Mouse (Mus musculus): Measurements from ENCODE around the gene Uhrf1. TPM values are rescaled to one million over a fixed set of nuclear protein-coding genes. Genes with fewer than 3 reads are reported as not detected.

Uhrf1 gene
- polyA plus RNA-seq, 1 experiment from 2014 or later: 110 TPM

DNA sequence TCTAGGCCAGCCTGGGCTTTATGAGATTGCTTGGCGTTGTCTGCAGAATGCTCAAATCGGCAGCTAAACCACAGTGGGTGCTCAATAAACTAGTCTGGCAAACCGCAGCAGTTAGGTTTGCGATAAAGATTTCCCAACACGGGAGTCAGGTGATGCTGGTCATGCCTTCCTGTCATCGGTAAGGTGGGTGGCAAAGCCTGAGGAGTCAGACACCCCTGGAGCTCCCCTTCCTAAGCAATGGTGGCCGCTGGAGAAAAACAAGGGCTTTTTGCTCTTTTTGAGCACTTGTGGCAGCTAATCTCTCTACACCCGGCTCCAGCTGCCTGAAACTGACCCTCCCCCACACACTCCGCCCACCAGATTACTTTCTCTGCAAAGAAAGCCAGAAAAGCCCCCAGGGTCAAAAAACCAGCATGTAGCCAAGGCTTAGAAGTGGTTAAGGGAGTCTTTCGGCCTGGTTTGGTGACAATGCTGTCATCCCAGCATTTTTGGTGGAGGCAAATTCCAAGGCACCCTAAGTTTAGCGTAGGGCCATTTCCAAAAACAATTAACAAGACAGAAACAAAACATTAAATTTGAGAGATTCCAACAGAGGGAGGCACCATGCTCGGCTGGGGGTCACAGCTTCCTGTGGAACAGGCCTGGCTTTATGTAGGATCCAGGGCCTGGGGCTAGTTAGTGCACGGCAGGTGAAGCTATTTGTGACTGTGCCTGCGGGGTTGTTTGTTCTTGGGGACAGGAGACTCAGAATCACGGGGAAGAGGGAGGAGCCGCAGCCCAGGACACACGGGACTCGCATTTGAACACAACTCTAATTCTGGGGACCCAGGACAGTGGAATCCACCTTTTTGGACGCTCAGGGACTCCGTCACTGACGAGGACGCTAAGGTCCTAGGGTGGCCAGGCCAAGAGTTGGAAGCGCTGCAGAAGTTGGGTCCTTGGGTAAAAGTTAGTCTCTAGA, 13.5 kb upstream of the Uhrf1 start:
- peak overlapping the region; percentile 64 for H3K9ac ChIP-seq
- peaks cover 25% of the 10 kb centered on the region for H3K36me3 ChIP-seq
- under 1% methylated on average over 23 of the region's 23 CpGs for WGBS
- H3K4me3 ChIP-seq (replicated peaks): peak overlapping the region; percentile 54
- peak overlapping the region; percentile 75 for H3K4me2 ChIP-seq (replicated peaks)
- no peak for ATAC-seq (ENCODE audit: insufficient number of reproducible peaks, low FRiP score, low TSS enrichment, low read depth)
- peak overlapping the region; percentile 97 for H3K27ac ChIP-seq (replicated peaks)
- H3K27me3 ChIP-seq: no peaks in the 10 kb centered on the region
- peaks cover 43% of the 10 kb centered on the region for H3K4me1 ChIP-seq
- H3K9me3 ChIP-seq (replicated peaks): no peaks in the 10 kb centered on the region

DNA sequence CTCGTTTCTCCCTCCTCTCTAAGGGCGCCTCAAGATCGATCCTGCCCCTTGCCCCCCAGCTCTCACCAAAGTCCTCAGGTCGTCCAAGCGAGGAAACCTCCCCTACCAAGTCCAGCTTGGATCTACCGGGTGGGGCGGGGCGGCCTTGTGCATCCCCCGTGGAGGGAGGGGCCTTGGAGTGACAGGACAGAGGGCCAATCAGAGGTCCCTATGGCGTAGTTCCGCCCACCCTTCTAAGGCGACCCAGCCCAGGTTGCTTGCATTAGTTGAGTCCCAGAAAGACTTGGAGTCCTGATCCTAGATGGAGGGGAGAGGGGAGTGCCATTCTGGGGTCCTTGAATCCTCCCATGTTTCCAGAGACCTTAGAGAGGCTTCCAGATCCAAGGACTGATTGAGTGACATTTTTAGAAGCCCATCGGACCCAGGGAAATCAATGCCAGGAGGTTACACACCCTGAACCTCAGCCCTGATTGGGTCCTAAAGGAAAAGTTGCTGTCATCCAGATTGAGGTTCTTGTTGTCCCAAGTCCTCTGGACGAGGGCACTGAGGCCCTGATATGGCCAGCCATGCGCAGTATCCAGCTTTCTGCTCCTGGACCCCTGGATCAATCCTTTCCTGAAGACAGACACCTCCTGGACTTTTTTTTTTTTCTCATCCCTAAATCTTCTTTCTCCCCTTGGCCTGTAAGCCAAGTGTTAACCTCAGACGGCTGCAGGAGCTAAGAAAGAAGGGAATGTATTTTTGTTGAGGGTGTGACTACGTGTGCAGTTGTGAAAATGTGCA, 12.5 kb upstream of the Uhrf1 start:
- WGBS: under 1% methylated on average over 17 of the region's 17 CpGs
- H3K9me3 ChIP-seq (replicated peaks): no peaks in the 10 kb centered on the region
- peak overlapping the region; percentile 75 for H3K4me2 ChIP-seq (replicated peaks)
- peak; percentile 92 for ATAC-seq (ENCODE audit: insufficient number of reproducible peaks, low FRiP score, low TSS enrichment, low read depth)
- H3K4me3 ChIP-seq (replicated peaks): peak overlapping the region; percentile 54
- H3K36me3 ChIP-seq: peaks cover 16% of the 10 kb centered on the region
- peak overlapping the region; percentile 64 for H3K9ac ChIP-seq
- peak overlapping the region; percentile 97 for H3K27ac ChIP-seq (replicated peaks)
- peaks cover 43% of the 10 kb centered on the region for H3K4me1 ChIP-seq
- no peaks in the 10 kb centered on the region for H3K27me3 ChIP-seq

- ATAC-seq (ENCODE audit: insufficient number of reproducible peaks, low FRiP score, low TSS enrichment, low read depth): peak; percentile 89
- Histone ChIP-seq H3K9me3 (replicated peaks) (no peaks in the 10 kb centered on the region), H3K27ac (replicated peaks) (peak overlapping the region; percentile 97), H3K9ac (no peak overlapping the region), H3K4me2 (replicated peaks) (peak overlapping the region; percentile 75), H3K36me3 (peaks cover 10% of the 10 kb centered on the region), H3K27me3 (no peaks in the 10 kb centered on the region), H3K4me3 (replicated peaks) (peak overlapping the region; percentile 54), H3K4me1 (peaks cover 43% of the 10 kb centered on the region)
- WGBS: under 1% methylated on average over 16 of the region's 16 CpGs
These were observed 12.0 kb upstream of the Uhrf1 start for GRCm38 (mm10) chr17:56291171-56291511.

- peaks cover 2% of the 10 kb centered on the region for H3K36me3 ChIP-seq
- H3K4me3 ChIP-seq (replicated peaks): no peak overlapping the region
- H3K9ac ChIP-seq: no peak overlapping the region
- 75% methylated on average over 7 of the region's 7 CpGs for WGBS
- no peaks in the 10 kb centered on the region for H3K9me3 ChIP-seq (replicated peaks)
- ATAC-seq (ENCODE audit: insufficient number of reproducible peaks, low FRiP score, low TSS enrichment, low read depth): no peak
- no peaks in the 10 kb centered on the region for H3K27me3 ChIP-seq
- H3K4me1 ChIP-seq: peaks cover 43% of the 10 kb centered on the region
- no peak overlapping the region for H3K4me2 ChIP-seq (replicated peaks)
- H3K27ac ChIP-seq (replicated peaks): peak overlapping the region; percentile 97
These were observed 11.2 kb upstream of the Uhrf1 start for GRCm38 (mm10) chr17:56291826-56292475.

DNA sequence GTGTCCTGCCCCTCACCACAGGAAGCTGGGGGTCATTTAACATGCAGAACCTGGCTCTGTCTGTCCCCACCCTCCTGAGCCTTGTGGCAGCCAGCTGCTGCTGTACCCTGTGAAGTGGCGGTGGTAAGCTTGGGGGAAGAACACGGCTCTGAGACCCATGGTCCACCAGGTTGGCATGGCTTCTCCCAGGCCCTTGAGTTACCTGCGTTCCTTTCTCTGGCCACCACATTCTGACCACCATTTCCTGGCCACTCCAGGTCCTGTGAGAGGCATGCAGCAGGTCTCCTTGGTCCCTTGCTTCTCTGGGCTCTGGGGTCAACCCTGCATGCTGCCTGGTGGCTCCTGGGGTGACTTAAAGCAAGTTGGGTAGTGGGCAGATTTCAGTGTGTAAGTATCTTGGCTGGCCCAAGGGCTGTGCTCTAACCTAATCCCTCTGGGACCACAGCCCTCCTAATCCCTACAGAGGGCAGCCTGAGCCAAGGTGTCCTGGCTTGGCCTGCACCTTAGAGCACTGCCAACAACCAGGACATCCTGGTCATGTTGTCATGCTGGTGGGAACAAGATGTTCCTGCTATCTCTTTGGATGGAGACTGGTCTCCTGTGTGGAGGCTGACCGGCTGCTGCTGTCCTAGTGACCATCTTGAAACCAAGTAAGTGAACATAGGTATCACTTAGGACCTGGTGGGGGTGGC, 10.4 kb upstream of the Uhrf1 start, which contains the start of gene Plin3:
Gene Plin3 (minus strand): TSS at position 343 of the 692 bp plus-strand sequence.
- H3K27me3 ChIP-seq: no peaks in the 10 kb centered on the region
- no peak within 1 kb of the TSS for H3K4me3 ChIP-seq (replicated peaks)
- H3K4me1 ChIP-seq: peaks cover 37% of the 10 kb centered on the region
- 92% methylated on average over 4 of the region's 4 CpGs for WGBS
- no peaks in the 10 kb centered on the region for H3K9me3 ChIP-seq (replicated peaks)
- H3K27ac ChIP-seq (replicated peaks): peak within 1 kb of the TSS; percentile 97
- no peaks in the 10 kb centered on the region for H3K36me3 ChIP-seq
- no peak within 1 kb of the TSS for H3K4me2 ChIP-seq (replicated peaks)
- H3K9ac ChIP-seq: no peak within 1 kb of the TSS
- no peak for ATAC-seq (ENCODE audit: insufficient number of reproducible peaks, low FRiP score, low TSS enrichment, low read depth)

DNA sequence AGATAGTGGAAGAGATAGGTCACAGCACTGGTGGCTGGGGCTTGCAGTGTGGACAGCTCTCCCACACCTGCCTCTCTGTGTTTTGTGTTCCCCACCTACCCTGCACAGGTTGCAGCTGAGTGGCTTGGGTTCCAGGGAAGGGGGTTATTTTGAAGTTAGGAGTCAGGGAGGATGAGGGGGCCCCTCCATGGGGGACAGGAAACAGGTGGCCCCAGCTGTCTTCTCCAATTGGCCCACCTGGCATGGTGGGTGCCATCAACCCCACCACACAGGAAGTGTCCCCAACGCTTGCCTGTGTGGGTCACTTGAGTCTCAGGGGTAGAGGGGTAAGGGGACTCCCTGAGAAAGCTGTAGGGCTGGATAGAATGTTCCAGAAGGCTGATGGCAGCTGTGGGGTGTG, 9.8 kb upstream of the Uhrf1 start:
- Histone ChIP-seq H3K4me2 (replicated peaks) (no peak overlapping the region), H3K27me3 (no peaks in the 10 kb centered on the region), H3K4me3 (replicated peaks) (no peak overlapping the region), H3K9me3 (replicated peaks) (no peaks in the 10 kb centered on the region), H3K27ac (replicated peaks) (no peak overlapping the region), H3K9ac (no peak overlapping the region), H3K36me3 (no peaks in the 10 kb centered on the region), H3K4me1 (peaks cover 31% of the 10 kb centered on the region)
- no peak for ATAC-seq (ENCODE audit: insufficient number of reproducible peaks, low FRiP score, low TSS enrichment, low read depth)
- 73% methylated on average over 1 of the region's 1 CpGs for WGBS

DNA sequence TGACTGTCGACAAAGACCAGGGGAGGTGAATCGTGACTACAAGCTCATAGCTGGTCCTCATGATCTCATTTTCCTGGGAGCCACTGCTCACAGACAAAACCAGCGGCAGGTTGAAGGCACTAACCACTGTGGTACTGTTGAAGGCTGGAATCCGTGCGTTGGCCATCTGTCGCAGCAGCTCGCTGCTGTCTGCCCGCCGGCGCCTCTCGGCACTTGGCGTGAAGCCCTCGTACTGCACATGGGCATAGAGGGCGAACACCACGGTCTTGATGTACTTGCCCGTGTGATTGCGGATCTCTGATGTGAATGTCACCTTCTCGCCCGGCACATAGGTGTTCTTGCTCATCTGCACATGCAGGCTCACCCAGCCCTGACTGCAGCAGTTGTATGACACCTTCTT, 8.9 kb upstream of the Uhrf1 start:
- Histone ChIP-seq H3K27ac (replicated peaks) (no peak overlapping the region), H3K36me3 (no peaks in the 10 kb centered on the region), H3K4me3 (replicated peaks) (no peak overlapping the region), H3K4me1 (peaks cover 22% of the 10 kb centered on the region), H3K27me3 (no peaks in the 10 kb centered on the region), H3K4me2 (replicated peaks) (no peak overlapping the region), H3K9ac (no peak overlapping the region), H3K9me3 (replicated peaks) (no peaks in the 10 kb centered on the region)
- ATAC-seq (ENCODE audit: insufficient number of reproducible peaks, low FRiP score, low TSS enrichment, low read depth): no peak
- 83% methylated on average over 19 of the region's 19 CpGs for WGBS

DNA sequence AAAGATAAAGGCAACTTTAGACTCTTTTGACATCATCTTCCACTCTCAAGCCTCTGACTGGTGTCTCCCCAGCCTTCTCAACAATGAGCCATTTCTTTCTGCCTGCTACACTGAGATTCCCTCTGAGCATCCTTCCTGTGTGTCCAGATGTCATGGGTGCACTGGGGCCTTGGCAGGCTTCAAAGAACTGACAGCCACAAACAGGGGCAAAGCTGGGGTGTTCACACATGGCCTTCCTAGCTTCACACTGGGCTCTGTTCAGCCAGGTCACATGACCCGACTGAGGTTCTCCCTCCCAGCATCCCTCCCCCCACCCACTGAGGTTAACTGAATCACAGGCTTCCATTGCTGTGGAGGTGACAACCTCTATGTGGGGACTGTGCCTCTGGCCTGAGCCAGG, 6.9 kb upstream of the Uhrf1 start:
- WGBS: 70% methylated on average over 1 of the region's 1 CpGs

GRCm38 (mm10) chr17:56298238-56298637, 4.9 kb upstream of the Uhrf1 start:
- Histone ChIP-seq H3K36me3 (no peaks in the 10 kb centered on the region), H3K4me3 (replicated peaks) (no peak overlapping the region), H3K9me3 (replicated peaks) (no peaks in the 10 kb centered on the region), H3K9ac (no peak overlapping the region), H3K27ac (replicated peaks) (no peak overlapping the region), H3K27me3 (no peaks in the 10 kb centered on the region), H3K4me2 (replicated peaks) (no peak overlapping the region), H3K4me1 (peaks cover 9% of the 10 kb centered on the region)
- no peak for ATAC-seq (ENCODE audit: insufficient number of reproducible peaks, low FRiP score, low TSS enrichment, low read depth)
- 100% methylated on average over 1 of the region's 1 CpGs for WGBS

More for the DNA sequence above, 6.9 kb upstream of the Uhrf1 start:
- ATAC-seq (ENCODE audit: insufficient number of reproducible peaks, low FRiP score, low TSS enrichment, low read depth): no peak
- Histone ChIP-seq H3K9ac (no peak overlapping the region), H3K27ac (replicated peaks) (no peak overlapping the region), H3K36me3 (no peaks in the 10 kb centered on the region), H3K9me3 (replicated peaks) (no peaks in the 10 kb centered on the region), H3K4me2 (replicated peaks) (no peak overlapping the region), H3K27me3 (no peaks in the 10 kb centered on the region), H3K4me3 (replicated peaks) (no peak overlapping the region), H3K4me1 (peaks cover 9% of the 10 kb centered on the region)

- no peaks in the 10 kb centered on the region for H3K27me3 ChIP-seq
- H3K4me3 ChIP-seq (replicated peaks): no peak within 1 kb of the TSS
- H3K4me2 ChIP-seq (replicated peaks): no peak within 1 kb of the TSS
- H3K4me1 ChIP-seq: peaks cover 24% of the 10 kb centered on the region
- no peak within 1 kb of the TSS for H3K9ac ChIP-seq
- no peak within 1 kb of the TSS for H3K27ac ChIP-seq (replicated peaks)
- 93% methylated on average over 9 of the region's 9 CpGs for WGBS
- ATAC-seq (ENCODE audit: insufficient number of reproducible peaks, low FRiP score, low TSS enrichment, low read depth): no peak
- no peaks in the 10 kb centered on the region for H3K36me3 ChIP-seq
- no peaks in the 10 kb centered on the region for H3K9me3 ChIP-seq (replicated peaks)
These were observed 2.9 kb upstream of the Uhrf1 start, which contains the start of gene Arrdc5 for GRCm38 (mm10) chr17:56300186-56300585. TSS of gene Arrdc5 (minus strand) at chr17:56300286.

Data from embryonic facial prominence, embryonic 15.5 days (tissue).